ENCODE assay signal across 16 mouse cellular contexts in genomic region chr3:149294445-149294844, GRCm38 (mm10).
"Had no signal": no experiment of that assay in that cellular context is flagged by ENCODE, and none has a peak within 500 bp of the region (broad histone marks: within the 10 kb centered on the region; RNA-seq: fewer than 3 reads in every experiment).

No protein-coding gene starts in this region.

- H3K4me1 ChIP-seq: liver, embryonic 12.5 days had no signal

- ATAC-seq: liver, embryonic 12.5 days had no signal

- H3K9ac ChIP-seq: limb, embryonic 15.5 days; liver, embryonic 12.5 days; liver, embryonic 14.5 days; neural tube, embryonic 13.5 days; neural tube, embryonic 15.5 days had no signal

- H3K4me2 ChIP-seq: limb, embryonic 15.5 days; liver, embryonic 12.5 days; midbrain, embryonic 11.5 days; neural tube, embryonic 13.5 days; neural tube, embryonic 15.5 days had no signal

- H3K27me3 ChIP-seq: limb, embryonic 15.5 days; liver, embryonic 12.5 days; neural tube, embryonic 15.5 days had no signal

- DNase-seq: midbrain, embryonic 14.5 days; retina, postnatal 1 day; right cerebral cortex, adult 18-20 months; right cerebral cortex, postnatal 25 days; right cerebral cortex, postnatal 4 days; spleen, adult 18-20 months; thymus, adult 18-20 months; thymus, postnatal 14 days; thymus, postnatal 36 days had no signal

- H3K27ac ChIP-seq: limb, embryonic 15.5 days; liver, embryonic 12.5 days; liver, embryonic 14.5 days; neural tube, embryonic 15.5 days had no signal

- H3K36me3 ChIP-seq: limb, embryonic 15.5 days; liver, embryonic 12.5 days; neural tube, embryonic 13.5 days; neural tube, embryonic 15.5 days had no signal

- H3K9me3 ChIP-seq: limb, embryonic 15.5 days; liver, embryonic 12.5 days; neural tube, embryonic 13.5 days; neural tube, embryonic 15.5 days had no signal

- H3K4me3 ChIP-seq: limb, embryonic 15.5 days; liver, embryonic 12.5 days; myocyte; neural tube, embryonic 13.5 days; neural tube, embryonic 15.5 days had no signal
